Mouse (Mus musculus): ENCODE data around the gene 1700001C19Rik.

DNA sequence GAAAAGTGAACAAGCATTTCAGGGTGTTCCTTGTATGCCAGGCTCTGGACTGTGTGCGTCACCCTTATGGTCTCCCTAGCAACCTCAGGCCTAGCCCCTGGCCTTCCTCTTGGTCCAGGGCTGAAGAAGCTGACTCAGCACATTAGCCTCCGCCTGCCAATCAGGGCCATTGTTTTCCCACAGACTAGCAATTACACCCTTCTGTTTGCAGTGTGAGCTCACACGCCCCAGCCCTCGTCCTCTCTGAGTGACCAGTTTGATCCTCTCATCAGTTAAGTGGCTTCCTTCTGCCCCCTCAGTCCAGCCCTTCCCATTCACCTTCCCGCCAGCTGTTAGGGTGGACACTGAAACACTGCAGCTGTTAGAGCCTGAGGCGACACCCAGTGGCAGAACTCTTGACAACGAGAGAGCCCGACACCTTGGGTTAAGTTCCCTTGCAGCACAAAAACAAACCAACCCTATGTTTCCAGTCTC is 8.3 kb downstream of the 1700001C19Rik start:
- no peak for TF ChIP-seq POLR2A (IDR thresholded peaks at IDR 0.05; ENCODE audit: low read depth, low read length)
- no peak for TF ChIP-seq CTCF (IDR thresholded peaks at IDR 0.05; ENCODE audit: extremely low read depth, insufficient read depth, insufficient read length, insufficient replicate concordance)

Data from spleen, adult 2 months (tissue).